8 mouse cellular contexts compared by ENCODE assay signal in the genomic region with DNA sequence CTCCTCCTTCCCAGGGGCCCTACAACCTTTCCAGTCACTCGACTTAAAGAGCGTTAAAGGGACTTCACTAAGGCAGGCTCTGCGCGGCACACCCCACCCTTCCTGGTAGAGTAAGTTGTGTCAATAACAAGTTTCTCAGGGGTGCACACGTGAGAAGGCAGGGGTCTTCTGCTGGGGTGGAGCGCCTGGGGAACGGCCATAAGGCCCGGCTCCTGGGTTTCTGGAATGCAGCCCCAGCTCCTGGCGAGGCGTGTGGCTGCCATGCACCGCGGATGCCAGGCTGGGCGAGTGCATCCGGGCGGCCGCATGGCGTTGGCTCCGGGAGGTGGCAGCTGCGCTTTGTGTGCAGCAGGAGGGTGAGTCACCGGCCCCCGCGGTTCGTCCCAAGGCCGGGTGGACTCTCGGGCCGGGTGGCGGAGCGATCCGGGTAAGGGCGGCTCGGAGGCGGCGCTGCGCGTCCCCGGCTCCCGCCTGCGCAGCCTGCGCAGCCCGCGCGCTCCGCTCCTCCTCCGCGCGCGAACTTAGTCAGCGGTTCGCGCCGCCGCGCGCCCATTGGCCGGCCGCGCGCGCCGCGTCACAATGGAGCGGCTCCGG. TPM values are rescaled to one million over a fixed set of nuclear protein-coding genes. Genes with fewer than 3 reads are reported as not detected.
DNase-seq lines count a peak whose midpoint lies in the region; ATAC-seq and TF ChIP-seq lines count a peak whose summit lies in the region.

A gene (plus strand): TSS at position 578 of the 594 bp plus-strand sequence.

- H3K9me3 ChIP-seq in hindbrain, postnatal 0 days (ENCODE audit: low read length): no peaks in the 10 kb centered on the region

- peak within 1 kb of the TSS; percentile 90 for H3K9ac ChIP-seq in hindbrain, postnatal 0 days (replicated peaks; ENCODE audit: low read length)

- intact Hi-C loops in left cerebral cortex, adult 2 months (cut with DNase I): loop anchor here (5.0 kb wide), 1 partner anchor 52 kb away; no protein-coding TSS in a partner anchor

- peak within 1 kb of the TSS; percentile 98 for H3K27ac ChIP-seq in cortical plate, adult 2 months (ENCODE audit: insufficient read depth, low read length)
- peak within 1 kb of the TSS; percentile 76 for H3K27ac ChIP-seq in hindbrain, postnatal 0 days
- H3K27ac ChIP-seq in left cerebral cortex, adult 2 months: peak within 1 kb of the TSS; percentile 99
- peak within 1 kb of the TSS; percentile 55 for H3K27ac ChIP-seq in macrophage

- DNase-seq in gastrocnemius, adult 8-10 months (ENCODE audit: low spot score in 2 of 2): peak; percentile 60 to 65
- peak; percentile 96 for DNase-seq in hindbrain, postnatal 0 days (ENCODE audit: low spot score)
- peak; percentile 86 to 87 for DNase-seq in left cerebral cortex, adult 2 months (ENCODE audit: extremely low spot score in 1 of 2, low spot score in 2 of 2)
- DNase-seq in retina, postnatal 7 days (ENCODE audit: low read depth, low spot score): peak; percentile 79
- peak; percentile 81 for DNase-seq in urinary bladder, adult 2 months (ENCODE audit: low spot score)

- H3K27me3 ChIP-seq in hindbrain, postnatal 0 days (ENCODE audit: insufficient read depth, low read length): no peaks in the 10 kb centered on the region

- no peak for TF ChIP-seq CTCF in cortical plate, adult 2 months (IDR thresholded peaks at IDR 0.05; ENCODE audit: extremely low read depth, insufficient read depth, low read length)
- no peak for TF ChIP-seq CTCF in hindbrain, postnatal 0 days (IDR thresholded peaks at IDR 0.05; ENCODE audit: low read depth)
- TF ChIP-seq CTCF in left cerebral cortex, adult 2 months (IDR thresholded peaks at IDR 0.05): peak; percentile 9

- H3K36me3 ChIP-seq in hindbrain, postnatal 0 days (ENCODE audit: insufficient read depth, low read length): no peaks in the 10 kb centered on the region
- no peaks in the 10 kb centered on the region for H3K36me3 ChIP-seq in macrophage (ENCODE audit: inconsistent target)

- no peaks in the 10 kb centered on the region for H3K79me2 ChIP-seq in macrophage (ENCODE audit: inconsistent target)

- peak; percentile 88 for ATAC-seq in activated CD4-positive, CD25-positive, alpha-beta regulatory T cell, adult 4 months
- ATAC-seq in hindbrain, postnatal 0 days: peak; percentile 96

- no peak for TF ChIP-seq POLR2A in cortical plate, adult 2 months (IDR thresholded peaks at IDR 0.05; ENCODE audit: extremely low read depth, insufficient read depth, low read length)

- H3K4me1 ChIP-seq in cortical plate, adult 2 months (ENCODE audit: control insufficient read depth, insufficient read depth, low read length): peaks cover 7% of the 10 kb centered on the region; the same call in 1 of the 2 replicates
- H3K4me1 ChIP-seq in hindbrain, postnatal 0 days (ENCODE audit: insufficient read depth, low read length): no peaks in the 10 kb centered on the region

- H3K4me3 ChIP-seq in cortical plate, adult 2 months (ENCODE audit: insufficient read depth, low read length): peak within 1 kb of the TSS; percentile 91
- peak within 1 kb of the TSS; percentile 84 for H3K4me3 ChIP-seq in hindbrain, postnatal 0 days (ENCODE audit: low read length)
- peak within 1 kb of the TSS; percentile 92 for H3K4me3 ChIP-seq in left cerebral cortex, adult 2 months
- H3K4me3 ChIP-seq in macrophage (ENCODE audit: inconsistent target): peak within 1 kb of the TSS; percentile 34

- under 1% methylated on average over 63 of the region's 63 CpGs for WGBS in hindbrain, postnatal 0 days
- WGBS in macrophage (ENCODE audit: missing documents): 1% methylated on average over 63 of the region's 63 CpGs

- peak within 1 kb of the TSS; percentile 99 for H3K4me2 ChIP-seq in hindbrain, postnatal 0 days (ENCODE audit: low read depth, low read length)

RNA-seq across cellular contexts. Expression of the gene that starts here (rescaled TPM):
- 1 to 10 TPM; 1.6 to 2.3 TPM for polyA plus RNA-seq in activated CD4-positive, CD25-positive, alpha-beta regulatory T cell, adult 4 months (2017; shearing (Covaris generic))
- 57.0 and 58.2 TPM in 2 replicates for polyA plus RNA-seq in cortical plate, adult 2 months (2012; rRNA removed)
- 1 to 10 TPM in 2 of 4 experiments, under 1 TPM in 2; 0.91 to 1.7 (median 1.3) TPM for total RNA-seq in gastrocnemius, adult 8-10 months (2022)
- 48.4 and 49.9 TPM in 2 replicates for total RNA-seq in hindbrain, postnatal 0 days (2014; rRNA removed)
- polyA plus RNA-seq in hindbrain, postnatal 0 days (2015; fragmentation: Nextera tagmentation; extraction: Ambion mirVana): 15.3 and 17.3 TPM in 2 replicates
- total RNA-seq in left cerebral cortex, adult 2 months (2021): 10 to 100 TPM; 90.1 to 90.6 TPM
- total RNA-seq in macrophage (2018; cell fraction: chromatin; rRNA removed): 10 to 100 TPM in 8 of 26 experiments, 1 to 10 TPM in 18; 2.7 to 36.3 (median 5.5) TPM
- 10 to 100 TPM in 12 of 26 experiments, 1 to 10 TPM in 14; 4.8 to 22.2 (median 9.8) TPM for total RNA-seq in macrophage (2018; cell fraction: cytosol; rRNA removed)
- 10 to 100 TPM in 17 of 26 experiments, 1 to 10 TPM in 9; 5.0 to 31.2 (median 10.5) TPM for total RNA-seq in macrophage (2018; cell fraction: nucleus; rRNA removed)
- polyA plus RNA-seq in macrophage (2018): 4.6 to 9.9 TPM (median 4.8 TPM) in 3 replicates
- 2.8 and 3.1 TPM in 2 replicates for polyA plus RNA-seq in urinary bladder, adult 2 months (2012; rRNA removed)

Comparison
In these comparisons a context has a peak if more than half of its experiments do, and no peak if none do; other contexts are left out.
1. Peak in every context shown above with its lines: DNase-seq, ATAC-seq, H3K4me3 ChIP-seq and H3K27ac ChIP-seq.
2. RNA of the gene that starts here (total RNA-seq): 90.1 to 90.6 TPM in left cerebral cortex, adult 2 months and 48.4 to 49.9 TPM in hindbrain, postnatal 0 days; 0.91 to 1.7 TPM in gastrocnemius, adult 8-10 months; every median in the first group is over 10 times any median in the second.
3. H3K4me3 ChIP-seq: peak in every context shown above with its lines; median percentile 92 in left cerebral cortex, adult 2 months; 91 in cortical plate, adult 2 months; 84 in hindbrain, postnatal 0 days; 34 in macrophage.